Mouse (Mus musculus) left cerebral cortex, adult 8-10 months (tissue): Measurements from ENCODE around the gene Aff1. TPM values are rescaled to one million over a fixed set of nuclear protein-coding genes. Genes with fewer than 3 reads are reported as not detected.

ENCODE experiments used
- DNase-seq, 2 experiments: peaks; one replicate each; pipeline ENCODE4 v3.0.0; 2022; ENCODE audit warnings: low spot score in 2 of 2
- total RNA-seq, 4 experiments: library from RNA; stranded (reverse); gene quantifications; 2 replicates each; pipeline ENCODE4 v1.2.4; 2022

The Aff1 gene
- total RNA-seq, 4 experiments from 2014 or later, result 14.5 to 17.8 (median 15.7) TPM

DNA sequence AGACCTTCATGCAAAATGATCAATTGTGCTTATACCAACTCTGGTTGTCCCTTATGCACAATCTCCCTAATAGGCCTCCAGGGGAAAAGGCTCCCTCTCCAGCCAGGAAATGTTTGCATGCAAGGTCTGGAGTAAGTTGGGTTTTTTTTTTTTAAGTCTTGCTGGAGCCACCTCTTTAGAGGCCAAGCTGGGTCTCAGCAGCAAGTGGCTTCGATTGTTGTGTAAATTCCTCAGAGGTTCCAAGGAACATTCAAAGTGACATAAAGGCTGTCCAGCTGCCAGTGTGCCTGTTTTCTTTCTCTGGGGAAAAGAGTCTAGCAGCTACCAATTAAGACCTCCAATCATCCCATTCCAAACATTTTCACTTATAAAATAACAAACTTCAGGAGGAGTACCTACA lies 206.1 kb downstream of the Aff1 start:
- DNase-seq, result no peak

Other genes starting within 250 kb of the Aff1 start
- gene Slc10a6, start 63.0 kb upstream of the Aff1 start, total RNA-seq, result not detected
- gene 1700016H13Rik, start 36.4 kb upstream of the Aff1 start, total RNA-seq, result not detected
- 10 to 100 TPM; 29.0 to 30.6 (median 30.3) TPM for gene Klhl8, start 218.9 kb downstream of the Aff1 start, total RNA-seq